Mouse (Mus musculus): ENCODE results near the gene Tmem52. TPM values are rescaled to one million over a fixed set of nuclear protein-coding genes. Genes with fewer than 3 reads are reported as not detected.

Gene Tmem52
- total and polyA plus RNA-seq, 3 experiments, result not detected

- Histone ChIP-seq H3K4me3 (ENCODE audit: control insufficient read depth in 1 of 2, insufficient read depth in 1 of 2, low read depth in 2 of 2, low read length in 2 of 2) (0 out of 4 replicates have a peak overlapping the region, but pooled peaks of 1 of the 2 experiments have one; percentile 8), H3K79me2 (ENCODE audit: control insufficient read depth, insufficient read depth, low read length, poor library complexity) (peaks cover 30% of the 10 kb centered on the region), H3K9me3 (replicated peaks; ENCODE audit: insufficient read depth, low read length) (no peaks in the 10 kb centered on the region), H3K27me3 (ENCODE audit: control insufficient read depth in 1 of 2, insufficient read depth in 2 of 2, low read length in 2 of 2) (no peaks in the 10 kb centered on the region), H3K9ac (ENCODE audit: control insufficient read depth, low read depth, low read length, poor library complexity, severe bottlenecking) (peak overlapping the region; percentile 29), H3K27ac (ENCODE audit: control insufficient read depth, low read depth, low read length) (peak overlapping the region; percentile 82), H3K4me1 (ENCODE audit: control insufficient read depth in 1 of 2, insufficient read depth in 2 of 2, low read length in 2 of 2) (peaks cover 21 to 45% of the 10 kb centered on the region in 2 experiments), H3K36me3 (ENCODE audit: control insufficient read depth in 1 of 2, insufficient read depth in 2 of 2, low read length in 2 of 2) (peaks cover 2 to 51% of the 10 kb centered on the region in 2 experiments; a peak in 3 of 4 replicates)
- peak; percentile 68 for DNase-seq (ENCODE audit: low read depth, low spot score)
- no peak for TF ChIP-seq ZC3H11A (IDR thresholded peaks at IDR 0.05; ENCODE audit: low read depth, low read length)
- TF ChIP-seq TBP (IDR thresholded peaks at IDR 0.05; ENCODE audit: low read depth, low read length), result no peak
- no peak for TF ChIP-seq MAZ (IDR thresholded peaks at IDR 0.05; ENCODE audit: low read depth, low read length)
- no peak; the same call in 1 of the 2 replicates for TF ChIP-seq NELFE (IDR thresholded peaks at IDR 0.05; ENCODE audit: low read depth, low read length)
- TF ChIP-seq GABPA (IDR thresholded peaks at IDR 0.05; ENCODE audit: low read depth, low read length), result no peak
- no peak for TF ChIP-seq MAFK (IDR thresholded peaks at IDR 0.05; ENCODE audit: borderline replicate concordance, low read depth, low read length)
- peak in 1 of 2 experiments; percentile 32; a peak in 1 of 4 replicates for TF ChIP-seq POLR2A (IDR thresholded peaks at IDR 0.05; ENCODE audit: control insufficient read depth in 1 of 2, insufficient read depth in 1 of 2, low read depth in 1 of 2, low read length in 2 of 2, poor library complexity in 1 of 2)
- no peak for TF ChIP-seq ELF1 (IDR thresholded peaks at IDR 0.05; ENCODE audit: low read depth, low read length)
- TF ChIP-seq MAX (IDR thresholded peaks at IDR 0.05; ENCODE audit: low read length), result 0 out of 2 replicates have a peak, but pooled peaks have one; percentile 19
- no peak for TF ChIP-seq ZMIZ1 (IDR thresholded peaks at IDR 0.05; ENCODE audit: low read depth, low read length)
- TF ChIP-seq MXI1 (IDR thresholded peaks at IDR 0.05; ENCODE audit: low read depth, low read length), result no peak; the same call in 1 of the 2 replicates
- no peak for TF ChIP-seq EP300 (IDR thresholded peaks at IDR 0.05; ENCODE audit: low read depth in 1 of 2, low read length in 2 of 2)
- no peak for TF ChIP-seq ETS1 (IDR thresholded peaks at IDR 0.05; ENCODE audit: low read depth, low read length)
- TF ChIP-seq TAL1 (IDR thresholded peaks at IDR 0.05; ENCODE audit: low read length), result no peak
- no peak for TF ChIP-seq POLR2AphosphoS5 (IDR thresholded peaks at IDR 0.05; ENCODE audit: borderline replicate concordance, low read depth, low read length)
- peak; percentile 22; the same call in 1 of the 2 replicates for TF ChIP-seq GATA1 (IDR thresholded peaks at IDR 0.05; ENCODE audit: low read depth, low read length)
- TF ChIP-seq USF2 (IDR thresholded peaks at IDR 0.05; ENCODE audit: borderline replicate concordance in 1 of 2, insufficient read depth in 1 of 2, low read depth in 1 of 2, low read length in 2 of 2), result no peak
- TF ChIP-seq MYB (IDR thresholded peaks at IDR 0.05; ENCODE audit: low read depth, low read length), result no peak
- no peak for TF ChIP-seq MYC (IDR thresholded peaks at IDR 0.05; ENCODE audit: low read depth, low read length)
- TF ChIP-seq NRF1 (IDR thresholded peaks at IDR 0.05; ENCODE audit: insufficient read depth, low read depth, low read length, poor library complexity, severe bottlenecking), result no peak
These were observed 20.4 kb downstream of the Tmem52 start for GRCm38 (mm10) chr4:155489101-155489970.

All from MEL (cell line).